ENCODE assay signal across 11 mouse cellular contexts in genomic region chr3:131808127-131808526, GRCm38 (mm10).
A peak's percentile ranks its signal among the peaks of the same experiment; 100 is the strongest.
DNase-seq lines count a peak whose midpoint lies in the region; ATAC-seq and TF ChIP-seq lines count a peak whose summit lies in the region.
"Had no signal": no experiment of that assay in that cellular context is flagged by ENCODE, and none has a peak within 500 bp of the region (broad histone marks: within the 10 kb centered on the region; RNA-seq: fewer than 3 reads in every experiment).

No protein-coding gene starts in this region.

- 0 out of 2 replicates have a peak, but pooled peaks have one; percentile 17 for ATAC-seq in cerebellum, adult (ENCODE audit: insufficient number of reproducible peaks, low FRiP score, low TSS enrichment)
- no peak for ATAC-seq in kidney, embryonic 16.5 days (ENCODE audit: low FRiP score, low TSS enrichment)
- ATAC-seq in activated CD4-positive, CD25-positive, alpha-beta regulatory T cell, adult 4 months, result no peak
- no peak for ATAC-seq in megakaryocyte, adult 5-6 weeks (ENCODE audit: poor library complexity, severe bottlenecking)

- TF ChIP-seq CTCF in brain, embryonic 14.5 days (IDR thresholded peaks at IDR 0.05; ENCODE audit: borderline replicate concordance, extremely low read depth, insufficient read depth, insufficient read length), result no peak

- H3K4me1 ChIP-seq in kidney, embryonic 16.5 days (ENCODE audit: insufficient read depth, low read length), result 0 out of 2 replicates have a peak, but pooled peaks cover 3% of the 10 kb centered on the region
- H3K4me1 ChIP-seq: heart, embryonic 12.5 days; limb, embryonic 13.5 days had no signal

- no peak overlapping the region for H3K9ac ChIP-seq in kidney, embryonic 16.5 days (replicated peaks; ENCODE audit: low read length)
- H3K9ac ChIP-seq: heart, embryonic 12.5 days; limb, embryonic 13.5 days had no signal

- WGBS in kidney, embryonic 16.5 days, result 37% methylated on average over 8 of the region's 8 CpGs

- TF ChIP-seq POLR2A in brain, embryonic 14.5 days (IDR thresholded peaks at IDR 0.05; ENCODE audit: borderline replicate concordance, extremely low read depth, insufficient read depth, insufficient read length, poor library complexity, severe bottlenecking), result no peak

- no peaks in the 10 kb centered on the region for H3K27me3 ChIP-seq in kidney, embryonic 16.5 days (ENCODE audit: insufficient read depth, low read length)
- H3K27me3 ChIP-seq: heart, embryonic 12.5 days; limb, embryonic 13.5 days had no signal

- no peaks in the 10 kb centered on the region for H3K36me3 ChIP-seq in kidney, embryonic 16.5 days (ENCODE audit: insufficient read depth, low read length)
- H3K36me3 ChIP-seq: heart, embryonic 12.5 days; limb, embryonic 13.5 days had no signal

- no peaks in the 10 kb centered on the region for H3K9me3 ChIP-seq in kidney, embryonic 16.5 days (ENCODE audit: low read length)
- H3K9me3 ChIP-seq: heart, embryonic 12.5 days; limb, embryonic 13.5 days had no signal

- H3K4me2 ChIP-seq in kidney, embryonic 16.5 days (replicated peaks; ENCODE audit: low read depth, low read length), result no peak overlapping the region
- H3K4me2 ChIP-seq: heart, embryonic 12.5 days; limb, embryonic 13.5 days had no signal

- DNase-seq in cerebellum, adult 11 months, result no peak
- DNase-seq in kidney, adult 11 months, result peak; percentile 68
- DNase-seq in brain, embryonic 14.5 days (ENCODE audit: low read depth), result peak; percentile 23
- DNase-seq in layer of hippocampus, adult 18-20 months (ENCODE audit: low spot score in 2 of 2), result peak; percentile 5 to 47
- DNase-seq: B cell, adult 2 months had no signal

- no peak overlapping the region for H3K27ac ChIP-seq in kidney, embryonic 16.5 days (ENCODE audit: low read length)
- H3K27ac ChIP-seq: limb, embryonic 13.5 days had no signal

- no peak overlapping the region for H3K4me3 ChIP-seq in kidney, embryonic 16.5 days (ENCODE audit: low read length)
- H3K4me3 ChIP-seq: heart, embryonic 12.5 days; limb, embryonic 13.5 days had no signal
